ENCODE assay signal across 8 mouse cellular contexts in genomic region chr8:69900895-69901451, GRCm38 (mm10). TPM values are rescaled to one million over a fixed set of nuclear protein-coding genes. Genes with fewer than 3 reads are reported as not detected.
DNase-seq lines count a peak whose midpoint lies in the region; ATAC-seq and TF ChIP-seq lines count a peak whose summit lies in the region.

No protein-coding gene starts in this region.

- ATAC-seq in heart, embryonic 11.5 days (replicated peaks; ENCODE audit: insufficient number of reproducible peaks, low FRiP score, low TSS enrichment), result no peak
- no peak for ATAC-seq in forebrain, embryonic 13.5 days
- peak; percentile 15 for ATAC-seq in liver, embryonic 15.5 days (ENCODE audit: insufficient read depth)

- dilution Hi-C loops in CH12.LX (cut with MboI; ENCODE audit: extremely low pct_ligation_motif_present, extremely low pct_unique_long_range_greater_than_20kb, low sequenced_read_pairs), result no loop called here

- peak overlapping the region; percentile 91 for H3K27ac ChIP-seq in heart, embryonic 11.5 days (ENCODE audit: low read depth, low read length)
- H3K27ac ChIP-seq in CH12.LX (ENCODE audit: insufficient read depth, low read depth), result peak overlapping the region; percentile 79
- H3K27ac ChIP-seq in forebrain, embryonic 13.5 days, result peak overlapping the region; percentile 71
- H3K27ac ChIP-seq in liver, embryonic 15.5 days (replicated peaks), result peak overlapping the region; percentile 96

- H3K27me3 ChIP-seq in heart, embryonic 11.5 days (ENCODE audit: control insufficient read depth, insufficient read depth, low read length), result no peaks in the 10 kb centered on the region
- no peaks in the 10 kb centered on the region for H3K27me3 ChIP-seq in CH12.LX (replicated peaks)
- H3K27me3 ChIP-seq in forebrain, embryonic 13.5 days, result no peaks in the 10 kb centered on the region
- no peaks in the 10 kb centered on the region for H3K27me3 ChIP-seq in liver, embryonic 15.5 days

- H3K4me2 ChIP-seq in heart, embryonic 11.5 days, result peak overlapping the region; percentile 89
- peak overlapping the region; percentile 62 for H3K4me2 ChIP-seq in CH12.LX (ENCODE audit: insufficient read depth, low read depth, poor library complexity, severe bottlenecking)
- H3K4me2 ChIP-seq in forebrain, embryonic 13.5 days, result peak overlapping the region; percentile 96
- H3K4me2 ChIP-seq in liver, embryonic 15.5 days, result peak overlapping the region; percentile 99

- 15% methylated on average over 12 of the region's 12 CpGs for WGBS in heart, embryonic 11.5 days (ENCODE audit: insufficient replicate concordance)
- 22% methylated on average over 12 of the region's 12 CpGs for WGBS in forebrain, embryonic 13.5 days
- WGBS in liver, embryonic 15.5 days (ENCODE audit: insufficient replicate concordance), result 7% methylated on average over 12 of the region's 12 CpGs

- no peak for TF ChIP-seq POLR2A in CH12.LX (IDR thresholded peaks at IDR 0.05; ENCODE audit: low read depth, low read length)

- TF ChIP-seq EP300 in CH12.LX (IDR thresholded peaks at IDR 0.05; ENCODE audit: low read length), result no peak

- H3K79me2 ChIP-seq in CH12.LX (replicated peaks; ENCODE audit: control insufficient read depth, extremely low read depth, insufficient read depth, poor library complexity, severe bottlenecking), result peaks cover 42% of the 10 kb centered on the region

- H3K9me3 ChIP-seq in heart, embryonic 11.5 days (replicated peaks; ENCODE audit: control insufficient read depth, low read length), result no peaks in the 10 kb centered on the region
- H3K9me3 ChIP-seq in CH12.LX (replicated peaks; ENCODE audit: low read length), result no peaks in the 10 kb centered on the region
- no peaks in the 10 kb centered on the region for H3K9me3 ChIP-seq in forebrain, embryonic 13.5 days (replicated peaks)
- no peaks in the 10 kb centered on the region for H3K9me3 ChIP-seq in liver, embryonic 15.5 days (replicated peaks)

- intact Hi-C loops in heart, postnatal 25 days (cut with DNase I), result loop anchor here (5.0 kb wide), 1 partner anchor 231 kb away; the partner anchor contains the start of gene Nr2c2ap

- H3K9ac ChIP-seq in heart, embryonic 11.5 days (ENCODE audit: low read depth, low read length), result peak overlapping the region; percentile 89
- H3K9ac ChIP-seq in CH12.LX (ENCODE audit: insufficient read depth, low read depth), result peak overlapping the region; percentile 93
- peak overlapping the region; percentile 77 for H3K9ac ChIP-seq in forebrain, embryonic 13.5 days
- peak overlapping the region; percentile 88 for H3K9ac ChIP-seq in liver, embryonic 15.5 days

- peaks cover 41% of the 10 kb centered on the region for H3K4me1 ChIP-seq in heart, embryonic 11.5 days (ENCODE audit: control insufficient read depth, insufficient read depth, low read length)
- H3K4me1 ChIP-seq in CH12.LX (ENCODE audit: control insufficient read depth in 1 of 2, insufficient read depth in 2 of 2), result peaks cover 14 to 53% of the 10 kb centered on the region in 2 experiments
- H3K4me1 ChIP-seq in forebrain, embryonic 13.5 days, result peaks cover 54% of the 10 kb centered on the region
- peaks cover 89% of the 10 kb centered on the region for H3K4me1 ChIP-seq in liver, embryonic 15.5 days (replicated peaks)

- H3K36me3 ChIP-seq in heart, embryonic 11.5 days (ENCODE audit: control insufficient read depth, insufficient read depth, low read length), result no peaks in the 10 kb centered on the region
- H3K36me3 ChIP-seq in CH12.LX (replicated peaks in 1 of 2; ENCODE audit: control insufficient read depth in 1 of 2, insufficient read depth in 1 of 2, low read length in 1 of 2), result peaks cover 10 to 40% of the 10 kb centered on the region in 2 experiments
- peaks cover 9% of the 10 kb centered on the region; the same call in 1 of the 2 replicates for H3K36me3 ChIP-seq in forebrain, embryonic 13.5 days (ENCODE audit: poor library complexity, severe bottlenecking)
- H3K36me3 ChIP-seq in liver, embryonic 15.5 days (replicated peaks), result peaks cover 14% of the 10 kb centered on the region; the same call in 1 of the 2 replicates

- no peak for TF ChIP-seq RAD21 in CH12.LX (IDR thresholded peaks at IDR 0.05; ENCODE audit: low read depth, low read length)

- TF ChIP-seq CTCF in CH12.LX (conservative IDR thresholded peaks at IDR 0.05 in 1 of 2, IDR thresholded peaks at IDR 0.05 in 1 of 2; ENCODE audit: low read depth in 2 of 2, low read length in 2 of 2), result no peak

- DNase-seq in heart, postnatal 25 days (ENCODE audit: low spot score), result no peak
- DNase-seq in CH12.LX (ENCODE audit: extremely low read depth), result no peak
- no peak for DNase-seq in T-cell, adult 2 months (ENCODE audit: low spot score)
- DNase-seq in gastrocnemius, postnatal 4 days (ENCODE audit: low spot score in 2 of 2), result no peak
- no peak for DNase-seq in adipocyte (ENCODE audit: low spot score)

- peak overlapping the region; percentile 74 for H3K4me3 ChIP-seq in heart, embryonic 11.5 days (ENCODE audit: low read depth, low read length)
- H3K4me3 ChIP-seq in CH12.LX (replicated peaks in 1 of 3; ENCODE audit: low read depth in 2 of 3, low read length in 2 of 3, poor library complexity in 1 of 3), result peak overlapping the region; percentile 83 to 92 (median 88)
- H3K4me3 ChIP-seq in forebrain, embryonic 13.5 days, result peak overlapping the region; percentile 61
- H3K4me3 ChIP-seq in liver, embryonic 15.5 days (replicated peaks), result peak overlapping the region; percentile 65

- in situ Hi-C loops in CH12.LX (cut with MboI; ENCODE audit: low pct_ligation_motif_present, low pct_unique_long_range_greater_than_20kb, low sequenced_read_pairs), result no loop called here

TF ChIP-seq in CH12.LX, 34 proteins besides CTCF, POLR2A, EP300 and RAD21:
- peak; percentile 31; the same call in 1 of the 2 replicates for TF ChIP-seq CHD1 (IDR thresholded peaks at IDR 0.05; ENCODE audit: low read depth, low read length)
- TF ChIP-seq MXI1 (IDR thresholded peaks at IDR 0.05; ENCODE audit: low read depth, low read length), result no peak
- peak; percentile 62 for TF ChIP-seq ZNF384 (IDR thresholded peaks at IDR 0.05; ENCODE audit: low read depth, low read length)
- no peak for TF ChIP-seq SIN3A (IDR thresholded peaks at IDR 0.05; ENCODE audit: low read length)

RNA-seq across cellular contexts. Expression of gene Tssk6, which starts 1.0 kb away (rescaled TPM):
- 1.6 and 1.8 TPM in 2 replicates for polyA plus RNA-seq in heart, embryonic 11.5 days (2014; fragmentation: Nextera tagmentation; extraction: Ambion mirVana)
- total RNA-seq in heart, postnatal 25 days (2021), result under 1 TPM in 1 of 2 experiments, not detected in 1; 0.20 TPM
- total RNA-seq in CH12.LX (2012; rRNA removed) (1.5 and 1.8 TPM in 2 replicates), CH12.LX (2014; rRNA removed) (0.35 and 0.44 TPM in 2 replicates)
- 1.7 and 2.3 TPM in 2 replicates for polyA plus RNA-seq in CH12.LX (2012; ENCODE audit: insufficient read length, low read depth)
- 2.5 and 3.4 TPM in 2 replicates for polyA plus RNA-seq in forebrain, embryonic 13.5 days (2015; fragmentation: Nextera tagmentation; extraction: Ambion mirVana)
- polyA plus RNA-seq in liver, embryonic 15.5 days (2015; fragmentation: Nextera tagmentation; extraction: Ambion mirVana), result 2.1 TPM in 2 replicates
- under 1 TPM in 1 of 2 experiments, not detected in 1; 0.60 TPM for total RNA-seq in gastrocnemius, postnatal 4 days (2021)

RNA-seq across cellular contexts. Expression of gene Ndufa13, which starts 1.4 kb away (rescaled TPM):
- 270 and 275 TPM in 2 replicates for polyA plus RNA-seq in heart, embryonic 11.5 days (2014; fragmentation: Nextera tagmentation; extraction: Ambion mirVana)
- 100 to 1,000 TPM; 446 to 456 TPM for total RNA-seq in heart, postnatal 25 days (2021)
- total RNA-seq in CH12.LX (2012; rRNA removed), result 153 and 177 TPM in 2 replicates
- 60.9 and 74.7 TPM in 2 replicates for total RNA-seq in CH12.LX (2014; rRNA removed)
- 90.1 and 104 TPM in 2 replicates for polyA plus RNA-seq in CH12.LX (2012; ENCODE audit: insufficient read length, low read depth)
- polyA plus RNA-seq in forebrain, embryonic 13.5 days (2015; fragmentation: Nextera tagmentation; extraction: Ambion mirVana), result 172 and 183 TPM in 2 replicates
- 89.7 and 96.9 TPM in 2 replicates for polyA plus RNA-seq in liver, embryonic 15.5 days (2015; fragmentation: Nextera tagmentation; extraction: Ambion mirVana)
- 100 to 1,000 TPM; 188 to 196 TPM for total RNA-seq in gastrocnemius, postnatal 4 days (2021)

RNA-seq across cellular contexts. Expression of gene Yjefn3, which starts 1.5 kb away (rescaled TPM):
- 5.5 and 7.0 TPM in 2 replicates for polyA plus RNA-seq in heart, embryonic 11.5 days (2014; fragmentation: Nextera tagmentation; extraction: Ambion mirVana)
- 10 to 100 TPM in 1 of 2 experiments, 1 to 10 TPM in 1; 9.6 to 14.8 TPM for total RNA-seq in heart, postnatal 25 days (2021)
- total RNA-seq in CH12.LX (2012; rRNA removed), result 8.0 and 9.5 TPM in 2 replicates
- total RNA-seq in CH12.LX (2014; rRNA removed), result 3.3 and 3.6 TPM in 2 replicates
- 8.4 and 10.5 TPM in 2 replicates for polyA plus RNA-seq in CH12.LX (2012; ENCODE audit: insufficient read length, low read depth)
- polyA plus RNA-seq in forebrain, embryonic 13.5 days (2015; fragmentation: Nextera tagmentation; extraction: Ambion mirVana), result 7.2 and 7.9 TPM in 2 replicates
- polyA plus RNA-seq in liver, embryonic 15.5 days (2015; fragmentation: Nextera tagmentation; extraction: Ambion mirVana), result 0.51 and 0.54 TPM in 2 replicates
- total RNA-seq in gastrocnemius, postnatal 4 days (2021), result 10 to 100 TPM; 10.8 to 11.7 TPM

RNA-seq across cellular contexts. Expression of gene Cilp2, which starts 13.5 kb away (rescaled TPM):
- 0.21 and 0.49 TPM in 2 replicates for polyA plus RNA-seq in heart, embryonic 11.5 days (2014; fragmentation: Nextera tagmentation; extraction: Ambion mirVana)
- 1 to 10 TPM; 2.8 to 2.9 TPM for total RNA-seq in heart, postnatal 25 days (2021)
- 0.08 TPM in 2 replicates for total RNA-seq in CH12.LX (2012; rRNA removed)
- 0.04 TPM in 1 of 2 replicates, not detected in the other for total RNA-seq in CH12.LX (2014; rRNA removed)
- 0.07 TPM in 1 of 2 replicates, not detected in the other for polyA plus RNA-seq in CH12.LX (2012; ENCODE audit: insufficient read length, low read depth)
- polyA plus RNA-seq in forebrain, embryonic 13.5 days (2015; fragmentation: Nextera tagmentation; extraction: Ambion mirVana), result 1.1 and 1.3 TPM in 2 replicates
- 0.03 and 0.06 TPM in 2 replicates for polyA plus RNA-seq in liver, embryonic 15.5 days (2015; fragmentation: Nextera tagmentation; extraction: Ambion mirVana)
- total RNA-seq in gastrocnemius, postnatal 4 days (2021), result 10 to 100 TPM in 1 of 2 experiments, 1 to 10 TPM in 1; 6.3 to 12.8 TPM
